Mouse (Mus musculus): ENCODE data around the gene Il1f6.
"Not testable (repeated sequence)": the region's sequence is repeated elsewhere in the genome, so short reads cannot be mapped to it uniquely, and the experiment has no call there.

DNA sequence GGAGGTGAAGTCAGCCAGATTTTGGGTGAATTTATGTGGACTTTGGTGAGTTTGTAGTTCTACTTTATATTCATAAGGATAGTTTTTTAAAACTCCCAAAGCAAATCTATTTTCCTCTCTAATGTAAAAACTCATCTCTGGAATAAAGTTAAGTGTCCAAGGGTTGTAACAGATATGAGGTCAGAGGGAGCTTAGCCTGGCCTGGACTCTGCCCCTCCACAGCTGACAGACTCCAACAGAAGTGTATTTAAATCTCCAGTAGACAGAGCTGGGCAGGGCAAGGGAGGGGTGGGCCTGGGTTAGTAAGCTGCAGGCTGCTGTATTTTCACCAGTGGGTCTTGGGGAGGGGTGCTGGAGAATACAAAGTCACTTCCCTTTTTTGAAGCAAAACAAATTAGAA, 31.1 kb upstream of the Il1f6 start:
- TF ChIP-seq CTCF (IDR thresholded peaks at IDR 0.05; ENCODE audit: borderline replicate concordance, insufficient read depth, low read depth, low read length); POLR2A (IDR thresholded peaks at IDR 0.05; ENCODE audit: borderline replicate concordance, insufficient read depth, low read length): not testable (repeated sequence)
